Mouse (Mus musculus) midbrain, embryonic 10.5 days (tissue): ENCODE measurements around the gene Ttf1. TPM values are rescaled to one million over a fixed set of nuclear protein-coding genes. Genes with fewer than 3 reads are reported as not detected.
A peak's percentile ranks its signal among the peaks of the same experiment; 100 is the strongest.

ENCODE experiments used
- DNase-seq: peaks from one replicate; pipeline ENCODE4 v3.0.0-alpha.2; 2017; ENCODE audit warnings: low spot score
- H3K27ac ChIP-seq: fragments of 300-500 bp; sonication (generic); replicated peaks from 2 replicates; pipeline ENCODE4 v1.5.1; 2016; ENCODE audit warnings: mild to moderate bottlenecking
- H3K27me3 ChIP-seq: fragments of 300-500 bp; sonication (generic); 2 replicates; pipeline ENCODE4 v1.6.1; 2016; ENCODE audit warnings: low read depth, mild to moderate bottlenecking; ENCODE audit not compliant: poor library complexity, severe bottlenecking
- H3K36me3 ChIP-seq: fragments of 300-500 bp; sonication (generic); 2 replicates; pipeline ENCODE4 v1.6.1; 2016; ENCODE audit warnings: mild to moderate bottlenecking, moderate library complexity
- H3K4me1 ChIP-seq: fragments of 300-500 bp; sonication (generic); 2 replicates; pipeline ENCODE4 v1.6.1; 2016
- H3K4me3 ChIP-seq: fragments of 300-500 bp; sonication (generic); 2 replicates; pipeline ENCODE4 v1.5.1; 2016; ENCODE audit warnings: mild to moderate bottlenecking, moderate library complexity
- H3K9me3 ChIP-seq: fragments of 300-500 bp; sonication (generic); replicated peaks from 2 replicates; pipeline ENCODE4 v1.6.1; 2016; ENCODE audit warnings: mild to moderate bottlenecking
- WGBS: fragments of 180-500 bp; shearing (Covaris S2); methylation state at CpG from one replicate; pipeline ENCODE4 v1.1.7; 2016; 5-methylcytosine and 5-hydroxymethylcytosine counted together
- polyA plus RNA-seq: library from polyadenylated mRNA; unstranded; fragments of >200 nt; fragmentation: Nextera tagmentation; extraction: Ambion mirVana; gene quantifications from 2 replicates; pipeline ENCODE4 v1.2.1, GENCODE M21; 2016

Gene Ttf1
- polyA plus RNA-seq: 11.9 and 12.6 TPM in 2 replicates

GRCm38 (mm10) chr2:29060135-29060597 lies at the start of gene Ttf1:
Ttf1 (plus strand) TSS chr2:29060262.
- peaks cover 26% of the 10 kb centered on the region for H3K27me3 ChIP-seq
- H3K27ac ChIP-seq: peak within 1 kb of the TSS; percentile 92
- H3K4me3 ChIP-seq: peak within 1 kb of the TSS; percentile 96
- peaks cover 2% of the 10 kb centered on the region for H3K36me3 ChIP-seq
- under 1% methylated on average over 41 of the region's 41 CpGs for whole genome bisulfite sequencing
- peaks cover 17% of the 10 kb centered on the region for H3K4me1 ChIP-seq
- H3K9me3 ChIP-seq: no peaks in the 10 kb centered on the region
- peak; percentile 92 for DNase-seq

GRCm38 (mm10) chr2:29012523-29012922 lies 47.5 kb upstream of the Ttf1 start:
- H3K4me3 ChIP-seq: no peak overlapping the region
- no peak overlapping the region for H3K27ac ChIP-seq
- H3K27me3 ChIP-seq: peaks cover 79% of the 10 kb centered on the region
- no peak for DNase-seq
- WGBS: 81% methylated on average over 5 of the region's 5 CpGs
- peaks cover 55% of the 10 kb centered on the region for H3K4me1 ChIP-seq
- H3K9me3 ChIP-seq: no peaks in the 10 kb centered on the region
- no peaks in the 10 kb centered on the region for H3K36me3 ChIP-seq

DNA sequence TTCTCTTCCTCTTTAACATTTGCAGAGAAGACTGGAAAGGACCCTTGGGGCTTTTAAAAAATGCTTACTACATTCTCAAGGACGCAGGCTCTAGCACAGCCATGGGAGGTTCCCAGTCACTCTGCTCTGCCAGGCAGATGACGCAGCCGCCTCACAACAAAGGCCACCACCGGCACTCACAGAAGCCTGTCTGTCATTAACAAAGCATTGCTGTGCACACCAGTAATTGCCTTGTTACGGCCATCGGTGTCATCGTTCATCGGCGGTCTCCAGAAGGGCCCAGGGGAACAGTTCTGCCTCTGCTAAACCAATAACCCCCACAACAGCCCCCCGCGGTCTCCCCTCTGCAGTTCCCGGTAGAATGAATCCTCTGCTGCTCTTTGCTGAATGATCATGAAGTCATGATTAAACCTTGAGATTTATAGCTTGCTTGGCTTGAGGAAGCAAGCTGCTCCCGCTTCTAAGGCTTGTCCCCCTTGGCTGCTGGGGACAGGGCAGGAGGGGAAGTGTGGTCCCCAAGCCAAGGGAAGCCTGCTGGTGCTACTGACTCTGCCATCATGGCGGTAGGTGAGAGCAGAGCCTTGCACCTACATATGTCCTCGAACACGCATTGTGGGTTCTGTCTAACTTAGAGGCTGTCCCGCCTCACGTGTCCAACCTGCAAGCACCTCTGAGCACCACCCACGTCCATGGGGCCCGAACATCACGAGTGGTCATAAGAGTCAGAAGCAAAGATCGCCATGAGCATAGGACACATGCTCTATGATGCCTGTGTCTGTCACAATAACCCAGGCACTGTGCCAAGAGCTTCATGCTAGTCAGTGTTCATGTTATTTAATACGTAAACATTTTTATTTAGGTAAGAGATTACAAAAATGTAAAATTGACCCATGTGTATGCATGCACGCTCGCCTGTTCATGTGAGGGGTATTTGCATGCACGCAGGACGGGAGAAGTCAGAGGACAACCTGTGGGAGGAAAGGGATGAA lies 43.2 kb upstream of the Ttf1 start:
- 57% methylated on average over 27 of the region's 27 CpGs for WGBS
- peaks cover 41% of the 10 kb centered on the region for H3K4me1 ChIP-seq
- peak; percentile 63 for DNase-seq
- H3K4me3 ChIP-seq: peak overlapping the region; percentile 25
- H3K9me3 ChIP-seq: no peaks in the 10 kb centered on the region
- H3K36me3 ChIP-seq: no peaks in the 10 kb centered on the region
- peaks cover 44% of the 10 kb centered on the region for H3K27me3 ChIP-seq
- H3K27ac ChIP-seq: peak overlapping the region; percentile 80

DNA sequence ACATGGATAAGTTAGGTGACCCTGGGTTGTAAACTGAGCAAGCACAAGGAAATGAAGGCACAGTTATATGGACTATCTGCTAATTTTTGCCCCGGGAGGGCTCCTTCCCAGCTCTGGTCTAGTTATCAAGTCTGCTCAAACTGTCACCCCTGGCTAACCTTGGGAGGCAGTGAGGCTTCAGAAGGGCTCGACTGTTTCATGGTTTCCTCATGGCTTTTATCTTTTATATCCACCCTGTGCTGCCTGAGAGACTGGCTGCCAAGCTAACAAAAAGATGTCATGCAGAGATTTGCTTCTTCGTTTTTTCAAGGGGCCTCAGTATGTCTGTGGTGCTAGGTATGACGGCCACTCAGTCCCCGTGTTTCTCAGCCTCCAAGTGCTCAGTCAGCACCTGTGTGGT lies 41.4 kb upstream of the Ttf1 start:
- Histone ChIP-seq H3K9me3 (no peaks in the 10 kb centered on the region), H3K4me1 (peaks cover 34% of the 10 kb centered on the region), H3K27ac (no peak overlapping the region), H3K27me3 (peaks cover 35% of the 10 kb centered on the region; the same call in 1 of the 2 replicates), H3K4me3 (no peak overlapping the region), H3K36me3 (no peaks in the 10 kb centered on the region)
- WGBS: 61% methylated on average over 5 of the region's 5 CpGs
- no peak for DNase-seq

- peaks cover 23% of the 10 kb centered on the region; the same call in 1 of the 2 replicates for H3K27me3 ChIP-seq
- DNase-seq: no peak
- WGBS: 87% methylated on average over 17 of the region's 17 CpGs
Observed at GRCm38 (mm10) chr2:29021025-29021424, 39.0 kb upstream of the Ttf1 start.

DNA sequence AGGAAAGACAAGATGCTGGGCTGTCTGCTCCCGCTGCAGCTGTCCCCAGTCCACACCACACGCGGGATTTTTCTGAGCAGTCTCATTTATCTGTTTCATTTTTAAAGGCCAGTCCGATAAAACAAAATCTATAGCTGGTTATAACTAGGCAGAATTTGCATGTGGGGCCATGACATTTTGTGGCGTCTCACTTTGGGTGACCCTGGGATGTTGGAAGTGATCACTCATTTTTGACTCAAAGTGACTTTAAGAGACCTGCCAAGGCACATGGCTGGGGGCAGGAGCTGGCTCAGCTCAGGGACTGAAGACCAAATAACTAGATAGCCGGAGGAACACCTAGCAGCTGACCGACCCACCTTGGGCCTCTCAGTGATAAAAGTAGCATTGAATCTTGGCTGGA lies 37.1 kb upstream of the Ttf1 start:
- Histone ChIP-seq H3K27me3 (peaks cover 13% of the 10 kb centered on the region; the same call in 1 of the 2 replicates), H3K4me1 (peaks cover 14% of the 10 kb centered on the region), H3K4me3 (no peak overlapping the region), H3K9me3 (no peaks in the 10 kb centered on the region), H3K36me3 (no peaks in the 10 kb centered on the region), H3K27ac (no peak overlapping the region)
- no peak for DNase-seq
- 89% methylated on average over 7 of the region's 7 CpGs for WGBS

More at GRCm38 (mm10) chr2:29021025-29021424, 39.0 kb upstream of the Ttf1 start:
- Histone ChIP-seq H3K9me3 (no peaks in the 10 kb centered on the region), H3K27ac (no peak overlapping the region), H3K4me1 (peaks cover 31% of the 10 kb centered on the region), H3K4me3 (no peak overlapping the region), H3K36me3 (no peaks in the 10 kb centered on the region)

- Histone ChIP-seq H3K4me1 (peaks cover 8% of the 10 kb centered on the region), H3K9me3 (no peaks in the 10 kb centered on the region), H3K4me3 (no peak overlapping the region), H3K36me3 (no peaks in the 10 kb centered on the region), H3K27me3 (peaks cover 19% of the 10 kb centered on the region), H3K27ac (no peak overlapping the region)
- 88% methylated on average over 5 of the region's 5 CpGs for WGBS
- DNase-seq: no peak
Observed at GRCm38 (mm10) chr2:29025284-29025683, 34.8 kb upstream of the Ttf1 start.

DNA sequence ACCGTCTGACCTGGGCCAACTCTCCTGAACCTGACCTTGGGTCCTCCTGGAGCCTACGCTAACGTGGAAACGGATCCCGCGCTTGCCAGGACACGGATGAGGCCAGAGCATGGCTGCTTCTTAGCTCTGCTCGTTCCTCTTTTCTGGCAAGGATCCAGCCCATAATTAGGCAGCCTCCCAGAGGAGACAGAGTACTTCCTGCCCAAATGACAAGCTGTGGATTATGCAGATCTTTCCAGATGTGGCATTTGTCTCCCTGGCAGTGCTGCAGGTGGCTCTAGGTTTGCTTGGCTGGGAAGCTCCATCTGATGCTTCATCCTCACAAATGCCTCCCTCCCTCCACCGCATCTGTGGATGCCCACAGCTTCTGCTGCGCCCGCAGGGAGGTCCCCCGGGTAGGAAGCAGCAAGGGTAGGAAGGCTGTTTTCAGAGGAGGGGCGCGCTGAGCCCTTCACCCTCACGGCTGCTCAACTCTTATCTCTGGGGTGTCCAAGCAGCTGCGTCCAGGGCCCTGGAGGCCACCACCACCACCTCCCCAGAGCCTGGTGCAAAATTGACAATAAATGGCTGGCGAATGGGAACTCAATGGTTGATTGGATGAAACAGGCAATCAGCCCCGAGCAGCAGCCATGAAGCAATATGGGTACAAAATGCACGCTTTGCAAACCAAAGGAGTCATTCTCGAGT lies 29.9 kb upstream of the Ttf1 start:
- DNase-seq: no peak
- WGBS: 60% methylated on average over 20 of the region's 20 CpGs

DNA sequence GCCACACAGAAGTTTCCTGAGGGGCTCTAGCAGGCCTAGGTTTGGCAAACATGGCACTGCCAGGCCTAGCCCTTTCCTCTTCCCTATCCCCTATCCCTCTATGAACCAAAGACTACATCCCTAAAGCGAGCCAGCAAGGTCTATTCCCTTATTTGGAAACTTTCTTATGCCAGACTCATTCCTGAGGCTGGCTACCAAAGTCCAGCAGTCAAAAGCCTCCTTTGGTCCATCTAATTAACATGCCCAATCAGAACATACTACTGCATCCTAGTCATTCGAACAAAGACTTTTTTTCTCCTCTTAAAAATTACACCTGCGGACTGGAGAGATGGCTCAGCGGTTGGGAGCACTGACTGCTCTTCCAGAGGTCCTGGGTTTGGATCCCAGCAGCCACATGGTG lies 28.1 kb upstream of the Ttf1 start:
- no peaks in the 10 kb centered on the region for H3K36me3 ChIP-seq
- WGBS: 89% methylated on average over 4 of the region's 4 CpGs
- peaks cover 76% of the 10 kb centered on the region for H3K27me3 ChIP-seq
- H3K9me3 ChIP-seq: no peaks in the 10 kb centered on the region
- no peak overlapping the region for H3K27ac ChIP-seq
- no peak for DNase-seq
- H3K4me1 ChIP-seq: peaks cover 43% of the 10 kb centered on the region
- H3K4me3 ChIP-seq: no peak overlapping the region

More for the DNA sequence above, 29.9 kb upstream of the Ttf1 start:
- Histone ChIP-seq H3K27ac (no peak overlapping the region), H3K4me3 (no peak overlapping the region), H3K27me3 (peaks cover 67% of the 10 kb centered on the region), H3K9me3 (no peaks in the 10 kb centered on the region), H3K36me3 (no peaks in the 10 kb centered on the region), H3K4me1 (peaks cover 34% of the 10 kb centered on the region)

DNA sequence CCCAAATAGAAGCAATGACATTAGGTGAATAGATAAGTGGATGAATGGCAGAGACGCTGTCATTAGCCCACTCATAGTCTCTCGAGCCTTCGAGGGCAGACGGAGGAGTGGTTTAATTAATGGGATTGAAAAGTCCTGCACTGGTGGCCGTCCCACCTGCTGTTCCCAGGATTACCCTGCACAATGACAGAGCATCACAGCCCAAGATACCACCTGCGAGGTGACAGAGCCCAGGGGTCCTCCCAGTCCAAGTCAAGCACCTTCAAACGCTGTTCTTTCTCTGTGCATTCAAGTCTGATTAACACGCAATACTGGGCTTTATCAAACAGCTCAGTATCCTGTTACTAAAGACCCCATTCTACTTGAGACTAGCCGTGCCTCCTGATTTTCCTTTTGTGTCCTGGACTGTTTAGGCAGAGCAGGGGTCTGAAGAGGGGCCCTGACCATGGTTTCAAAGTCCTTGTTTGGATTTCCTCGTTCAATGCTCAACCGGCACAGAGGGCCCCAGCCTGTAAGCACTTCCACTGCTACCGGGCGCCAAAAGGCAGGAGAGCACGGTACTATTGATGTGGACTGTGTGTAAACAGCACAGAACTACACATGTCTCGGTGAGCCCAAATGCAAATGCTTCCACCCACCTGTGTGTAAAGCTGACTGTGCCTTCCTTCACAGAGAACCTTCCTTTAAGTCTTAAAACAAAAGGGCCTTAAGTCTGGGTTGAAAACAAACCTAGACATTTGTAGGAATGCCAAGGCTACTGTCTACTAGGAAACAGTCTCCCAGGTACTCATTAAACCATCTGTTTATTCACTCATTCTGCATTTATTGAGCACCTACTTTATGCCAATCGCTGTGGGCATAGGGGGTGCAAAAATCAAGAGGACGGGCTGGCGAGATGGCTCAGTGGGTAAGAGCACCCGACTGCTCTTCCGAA lies 25.3 kb upstream of the Ttf1 start:
- Histone ChIP-seq H3K9me3 (no peaks in the 10 kb centered on the region), H3K4me3 (no peak overlapping the region), H3K36me3 (no peaks in the 10 kb centered on the region), H3K27ac (peak overlapping the region; percentile 67; the same call in 1 of the 2 replicates), H3K4me1 (peaks cover 51% of the 10 kb centered on the region), H3K27me3 (peaks cover 97% of the 10 kb centered on the region)
- no peak for DNase-seq
- 36% methylated on average over 20 of the region's 20 CpGs for WGBS

DNA sequence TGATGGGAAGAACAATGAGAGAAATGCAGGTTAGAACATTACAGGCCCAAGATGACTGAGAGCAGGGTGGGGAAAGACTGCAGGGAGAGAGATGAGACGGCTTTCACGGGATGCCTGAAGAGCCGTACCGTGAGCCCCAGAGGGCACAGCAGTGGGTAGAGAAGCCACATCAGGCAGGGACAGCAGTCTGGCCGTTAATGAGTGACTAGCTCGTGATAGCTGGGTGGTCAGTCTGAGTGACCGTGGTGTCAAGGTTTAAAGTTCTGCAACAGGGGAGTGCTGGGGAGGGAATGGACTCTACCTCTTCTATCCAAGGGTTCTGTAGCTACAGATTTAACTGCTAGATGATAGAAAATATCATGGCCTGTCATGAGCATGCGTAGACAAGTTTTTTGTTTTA lies 24.4 kb upstream of the Ttf1 start:
- WGBS: 51% methylated on average over 8 of the region's 8 CpGs
- Histone ChIP-seq H3K9me3 (no peaks in the 10 kb centered on the region), H3K4me3 (no peak overlapping the region), H3K27ac (0 out of 2 replicates have a peak overlapping the region, but pooled peaks have one; percentile 10), H3K4me1 (peaks cover 52% of the 10 kb centered on the region), H3K36me3 (no peaks in the 10 kb centered on the region), H3K27me3 (peaks cover 97% of the 10 kb centered on the region)
- DNase-seq: no peak

DNA sequence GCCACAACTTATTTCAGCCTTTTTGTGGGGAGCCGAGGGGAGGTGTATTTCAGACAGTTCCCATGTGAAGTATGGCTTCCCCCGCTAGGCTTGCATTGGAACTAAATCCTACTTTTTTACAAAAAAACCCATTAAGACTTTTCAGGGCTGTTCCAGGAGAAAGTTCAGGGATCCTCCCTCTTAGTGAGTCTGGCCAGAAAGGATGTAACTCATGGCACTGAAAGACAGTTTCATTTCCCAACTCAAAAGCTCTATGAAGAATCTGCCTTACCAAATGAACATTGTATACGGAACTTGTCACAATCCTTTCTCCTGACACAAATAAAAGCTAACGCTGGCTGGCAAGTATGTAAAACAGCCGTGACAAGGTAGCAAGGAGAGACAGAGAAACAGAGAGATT lies 20.3 kb upstream of the Ttf1 start:
- Histone ChIP-seq H3K27ac (peak overlapping the region; percentile 79), H3K4me1 (peaks cover 53% of the 10 kb centered on the region), H3K9me3 (no peaks in the 10 kb centered on the region), H3K4me3 (peak overlapping the region; percentile 11; the same call in 1 of the 2 replicates), H3K36me3 (no peaks in the 10 kb centered on the region), H3K27me3 (peaks cover 96% of the 10 kb centered on the region)
- WGBS: 24% methylated on average over 5 of the region's 5 CpGs
- no peak for DNase-seq
